Mouse (Mus musculus) stomach, postnatal 0 days (tissue): ENCODE measurements at regions not wholly inside any gene's neighbourhood (a gene's known extent, or its start where the extent isn't known, plus 50 kb on each side); places are given as distances from the start of the nearest gene placed in this dataset.

Source experiments
- CTCF ChIP-seq: IDR thresholded peaks from 2 replicates; pipeline ENCODE4 v1.5.1; 2016; ENCODE audit warnings: antibody characterized with exemption, low read depth, mild to moderate bottlenecking, moderate library complexity
- EP300 ChIP-seq: optimal IDR thresholded peaks from 2 replicates; pipeline ENCODE3; 2016; ENCODE audit warnings: antibody characterized with exemption

GRCm38 (mm10) chr2:46106991-46107390 is 989.8 kb upstream of the Zeb2 start:
- TF ChIP-seq EP300 (no peak), CTCF (no peak)
